Mouse (Mus musculus) forebrain, postnatal 0 days (tissue): ENCODE results near the gene Lef1. TPM values are rescaled to one million over a fixed set of nuclear protein-coding genes. Genes with fewer than 3 reads are reported as not detected.

Experiments
- ATAC-seq: fragments of 200-750 bp; cut with Nextera tagmentation; 2 replicates; pipeline ENCODE4 v1.8.0; 2017; ENCODE audit warnings: mild to moderate bottlenecking, moderate library complexity
- DNase-seq: peaks from one replicate; pipeline ENCODE4 v3.0.0-alpha.2; 2015
- H3K27ac ChIP-seq: fragments of 300-500 bp; sonication (generic); 2 replicates; pipeline ENCODE4 v1.5.1; 2014; ENCODE audit warnings: low read depth, mild to moderate bottlenecking, antibody characterized with exemption, low read length, moderate library complexity, mixed read lengths
- H3K27me3 ChIP-seq: fragments of 300-500 bp; sonication (generic); 2 replicates; pipeline ENCODE4 v1.6.1; 2014; ENCODE audit warnings: mild to moderate bottlenecking, low read length, mixed read lengths; ENCODE audit not compliant: insufficient read depth
- H3K36me3 ChIP-seq: fragments of 300-500 bp; sonication (generic); 2 replicates; pipeline ENCODE4 v1.6.1; 2014; ENCODE audit warnings: mild to moderate bottlenecking, moderate library complexity; ENCODE audit not compliant: insufficient read depth
- H3K4me1 ChIP-seq: fragments of 300-500 bp; sonication (generic); 2 replicates; pipeline ENCODE4 v1.6.1; 2014; ENCODE audit warnings: antibody characterized with exemption; ENCODE audit not compliant: insufficient read depth
- H3K4me2 ChIP-seq: fragments of 300-500 bp; sonication (generic); 2 replicates; pipeline ENCODE4 v1.6.1; 2014; ENCODE audit warnings: low read depth, mild to moderate bottlenecking, moderate library complexity
- H3K4me3 ChIP-seq: fragments of 300-500 bp; sonication (generic); 2 replicates; pipeline ENCODE4 v1.5.1; 2014; ENCODE audit warnings: low read depth, low read length, mixed read lengths
- H3K9ac ChIP-seq: fragments of 300-500 bp; sonication (generic); 2 replicates; pipeline ENCODE4 v1.6.1; 2014; ENCODE audit warnings: mild to moderate bottlenecking
- H3K9me3 ChIP-seq: fragments of 300-500 bp; sonication (generic); 2 replicates; pipeline ENCODE4 v1.6.1; 2016; ENCODE audit warnings: low read length
- CTCF ChIP-seq: sonication (generic); IDR thresholded peaks from 2 replicates; pipeline ENCODE4 v1.5.1; 2016; ENCODE audit warnings: antibody characterized with exemption, control low read depth, low read depth
- WGBS: fragments of 180-500 bp; shearing (Covaris S2); extraction: QIAGEN DNeasy Blood & Tissue Kit; methylation state at CpG from one replicate; pipeline ENCODE4 v1.1.7; 2014; 5-methylcytosine and 5-hydroxymethylcytosine counted together
- polyA plus RNA-seq: library from polyadenylated mRNA; unstranded; fragments of >200 nt; fragmentation: Nextera tagmentation; extraction: Ambion mirVana; gene quantifications from 2 replicates; pipeline ENCODE4 v1.2.1, GENCODE M21; 2015
- total RNA-seq: library from RNA; depleted of rRNA; stranded (reverse); fragments of >200 nt; gene quantifications from 2 replicates; pipeline ENCODE4 v1.2.3, GENCODE M21; 2014

Gene Lef1
- total and polyA plus RNA-seq, 2 experiments from 2014 or later, result 12.1 to 15.3 TPM

DNA sequence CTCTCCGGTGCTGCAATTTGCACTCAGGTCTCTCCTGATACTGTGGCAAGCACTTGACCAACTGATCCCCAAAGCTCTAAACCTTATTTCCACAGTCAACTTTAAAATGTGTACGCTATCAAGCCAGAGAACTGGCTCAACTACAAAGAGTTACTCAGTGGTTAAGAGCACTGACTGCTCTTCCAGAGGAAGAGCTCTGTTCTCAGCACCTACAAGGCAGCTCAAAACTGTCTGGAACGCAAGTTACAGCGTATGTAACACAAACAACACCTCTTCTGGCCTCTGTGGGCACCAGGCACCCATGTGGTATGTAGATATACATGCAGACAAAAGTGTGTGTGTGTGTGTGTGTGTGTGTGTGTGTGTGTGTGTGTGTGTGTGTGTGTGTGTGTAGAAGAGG lies 57.5 kb downstream of the Lef1 start:
- no peak for TF ChIP-seq CTCF
- H3K4me2 ChIP-seq, result no peak overlapping the region
- no peaks in the 10 kb centered on the region for H3K27me3 ChIP-seq
- no peaks in the 10 kb centered on the region for H3K9me3 ChIP-seq
- no peak overlapping the region for H3K9ac ChIP-seq
- WGBS, result 94% methylated on average over 4 of the region's 4 CpGs
- DNase-seq (no peak), ATAC-seq (no peak)
- no peak overlapping the region for H3K4me3 ChIP-seq
- no peaks in the 10 kb centered on the region for H3K4me1 ChIP-seq
- no peak overlapping the region for H3K27ac ChIP-seq
- H3K36me3 ChIP-seq, result no peaks in the 10 kb centered on the region

DNA sequence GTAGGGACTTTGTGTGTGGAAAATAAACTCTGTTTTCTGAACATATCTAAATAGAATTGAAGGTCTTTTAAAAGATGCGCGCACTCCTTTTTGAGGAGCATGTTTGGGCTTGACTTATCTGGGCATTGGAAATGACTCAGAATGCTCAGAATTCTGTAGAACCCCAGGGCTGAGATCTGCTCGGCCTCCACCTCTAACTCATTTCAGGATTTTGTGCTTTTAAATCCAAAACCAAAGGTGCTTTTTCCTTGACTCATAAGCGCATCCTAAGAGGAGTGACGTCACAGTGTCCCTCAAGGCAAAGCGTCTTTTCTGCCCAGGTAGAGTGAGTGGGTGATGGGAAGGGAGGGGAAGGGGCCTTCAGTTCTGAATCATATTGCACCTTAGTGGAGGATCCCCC lies 58.9 kb downstream of the Lef1 start:
- H3K36me3 ChIP-seq, result no peaks in the 10 kb centered on the region
- no peaks in the 10 kb centered on the region for H3K9me3 ChIP-seq
- H3K4me2 ChIP-seq, result no peak overlapping the region
- no peak for DNase-seq
- H3K9ac ChIP-seq, result no peak overlapping the region
- no peak for TF ChIP-seq CTCF
- no peak for ATAC-seq
- 97% methylated on average over 6 of the region's 6 CpGs for WGBS
- H3K4me1 ChIP-seq, result no peaks in the 10 kb centered on the region
- no peak overlapping the region for H3K27ac ChIP-seq
- no peak overlapping the region for H3K4me3 ChIP-seq
- no peaks in the 10 kb centered on the region for H3K27me3 ChIP-seq

DNA sequence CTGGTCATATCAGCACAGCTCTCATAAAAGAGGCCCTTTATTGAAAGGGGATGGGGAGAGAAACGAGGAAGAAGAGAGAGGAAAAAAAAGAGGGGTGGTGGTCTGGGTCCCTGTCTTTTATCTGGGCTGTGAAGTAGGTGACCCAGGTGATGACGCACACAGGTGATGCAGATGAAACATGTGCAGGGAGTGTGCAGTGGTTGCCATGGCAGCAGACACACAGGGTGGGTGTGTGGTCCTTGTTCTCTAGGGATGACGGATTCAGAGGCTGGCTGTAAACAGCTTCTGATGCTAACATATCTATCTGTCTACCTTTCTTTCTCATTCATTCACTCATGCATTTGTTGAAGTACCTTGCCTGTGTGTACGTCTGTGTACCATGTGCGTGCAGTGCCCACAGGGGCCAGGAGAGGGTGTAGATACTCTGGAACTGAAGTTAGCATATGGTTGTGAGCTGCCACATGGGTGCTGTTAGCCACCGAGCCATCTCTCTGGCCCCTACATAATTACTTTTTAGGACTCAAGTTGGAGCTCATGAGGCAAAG lies 59.9 kb downstream of the Lef1 start:
- DNase-seq (no peak), ATAC-seq (peak; percentile 54; the same call in 1 of the 2 replicates)
- Histone ChIP-seq H3K4me2 (no peak overlapping the region), H3K9me3 (no peaks in the 10 kb centered on the region), H3K9ac (no peak overlapping the region), H3K4me1 (no peaks in the 10 kb centered on the region), H3K27me3 (no peaks in the 10 kb centered on the region), H3K27ac (no peak overlapping the region), H3K36me3 (no peaks in the 10 kb centered on the region), H3K4me3 (no peak overlapping the region)
- TF ChIP-seq CTCF, result no peak
- WGBS, result 84% methylated on average over 6 of the region's 6 CpGs

DNA sequence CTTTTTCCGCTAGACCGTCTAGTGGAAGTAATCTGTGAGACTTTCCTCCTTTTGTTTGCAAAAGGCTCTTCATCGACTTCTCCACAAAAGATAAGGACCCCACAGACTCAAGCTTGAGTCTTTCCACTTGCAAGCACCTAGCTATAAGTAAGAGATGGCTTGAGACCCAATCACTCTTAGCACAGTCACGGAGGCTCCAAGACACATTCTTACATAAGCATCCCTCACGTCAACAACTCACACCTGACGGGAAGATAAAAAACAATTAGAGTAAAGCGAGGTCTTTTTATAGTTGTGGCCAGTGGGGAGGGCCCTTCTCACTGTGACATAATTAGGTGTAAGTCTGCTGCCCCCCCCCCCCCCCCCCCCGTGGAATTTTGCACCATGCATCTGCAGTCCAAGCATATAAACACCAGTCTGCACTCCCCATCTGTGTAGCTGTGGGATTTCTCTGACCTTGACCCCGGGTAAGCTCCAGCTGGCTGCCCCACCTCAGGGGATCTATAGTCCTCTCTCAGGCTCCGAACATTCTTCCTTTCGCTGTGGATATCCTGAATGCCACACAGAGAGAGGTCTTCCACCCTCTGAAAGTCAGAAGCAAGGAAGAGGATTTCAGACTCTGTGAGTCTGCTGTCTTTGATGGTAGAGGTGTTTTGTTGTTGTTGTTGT lies 61.2 kb downstream of the Lef1 start:
- no peaks in the 10 kb centered on the region for H3K9me3 ChIP-seq
- H3K4me3 ChIP-seq, result no peak overlapping the region
- ATAC-seq (no peak), DNase-seq (no peak)
- H3K27me3 ChIP-seq, result no peaks in the 10 kb centered on the region
- WGBS, result 56% methylated on average over 11 of the region's 11 CpGs
- no peaks in the 10 kb centered on the region for H3K4me1 ChIP-seq
- H3K27ac ChIP-seq, result no peak overlapping the region
- TF ChIP-seq CTCF, result no peak
- no peak overlapping the region for H3K4me2 ChIP-seq
- H3K9ac ChIP-seq, result no peak overlapping the region
- no peaks in the 10 kb centered on the region for H3K36me3 ChIP-seq

DNA sequence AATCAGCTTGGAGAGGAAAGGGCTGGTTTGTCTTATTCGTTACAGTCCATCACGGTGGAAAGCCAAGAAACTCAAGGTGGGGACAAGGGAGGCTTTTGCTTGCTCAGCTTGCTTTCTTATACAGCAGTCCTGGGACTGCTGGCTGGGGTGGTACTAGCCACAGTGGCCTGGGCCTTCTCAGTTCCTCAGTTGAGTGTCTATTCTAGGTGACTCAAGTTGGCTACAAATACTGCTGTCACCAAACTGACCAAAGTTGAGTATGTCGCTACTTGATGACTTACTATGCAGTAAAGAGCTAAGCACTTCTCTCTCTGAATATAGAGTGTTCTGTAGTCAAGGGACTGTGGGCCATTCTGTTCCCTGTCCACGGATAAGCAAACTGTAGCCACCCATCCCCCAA lies 62.0 kb downstream of the Lef1 start:
- WGBS, result 85% methylated on average over 4 of the region's 4 CpGs

DNA sequence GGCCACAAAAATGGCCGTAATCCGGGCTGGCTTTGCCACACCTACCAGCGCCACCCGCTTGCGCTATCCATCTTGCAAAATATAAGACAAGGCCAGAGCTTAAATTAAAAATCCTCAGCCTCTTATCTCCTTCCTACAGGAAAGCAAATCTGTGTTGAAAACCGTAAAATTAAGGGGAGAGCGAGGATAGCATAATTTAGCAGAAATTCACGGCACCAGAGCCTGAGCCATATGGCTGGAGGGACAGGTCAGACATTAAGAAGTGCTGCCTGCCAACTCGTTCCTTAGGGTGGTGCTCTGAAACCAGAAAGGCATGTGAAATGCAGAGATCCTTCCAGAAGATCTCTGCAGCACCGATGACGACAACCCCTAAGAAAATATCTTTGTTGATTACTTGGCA lies 70.7 kb downstream of the Lef1 start:
- 67% methylated on average over 11 of the region's 11 CpGs for WGBS

More for the DNA sequence above, 62.0 kb downstream of the Lef1 start:
- Histone ChIP-seq H3K4me3 (no peak overlapping the region), H3K27ac (no peak overlapping the region), H3K27me3 (no peaks in the 10 kb centered on the region), H3K9ac (no peak overlapping the region), H3K9me3 (no peaks in the 10 kb centered on the region), H3K36me3 (no peaks in the 10 kb centered on the region), H3K4me1 (no peaks in the 10 kb centered on the region), H3K4me2 (no peak overlapping the region)
- DNase-seq (no peak), ATAC-seq (no peak)
- no peak for TF ChIP-seq CTCF

DNA sequence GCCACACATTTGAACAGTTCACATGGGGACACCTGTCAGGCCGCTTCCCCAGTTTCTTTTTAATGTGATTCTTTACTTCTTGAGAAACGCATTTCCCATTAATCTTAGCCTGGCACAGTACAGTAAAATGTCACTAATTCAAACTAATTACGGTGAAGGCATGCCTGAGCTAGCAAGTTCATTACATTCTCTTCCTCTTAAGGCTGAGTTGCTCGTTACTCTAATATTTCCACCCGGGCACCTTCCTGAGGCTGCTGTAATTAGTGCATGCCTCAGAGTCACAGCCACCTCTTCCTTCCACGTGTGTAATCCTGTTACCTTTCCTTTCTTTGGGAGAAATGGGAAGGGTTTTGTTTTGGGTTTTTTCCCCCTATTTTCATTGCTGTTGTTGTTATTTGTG lies 71.9 kb downstream of the Lef1 start:
- H3K27ac ChIP-seq, result no peak overlapping the region
- no peaks in the 10 kb centered on the region for H3K36me3 ChIP-seq
- no peaks in the 10 kb centered on the region for H3K27me3 ChIP-seq
- no peaks in the 10 kb centered on the region for H3K9me3 ChIP-seq
- DNase-seq, result no peak
- H3K4me3 ChIP-seq, result no peak overlapping the region
- no peak overlapping the region for H3K4me2 ChIP-seq
- no peaks in the 10 kb centered on the region for H3K4me1 ChIP-seq
- TF ChIP-seq CTCF, result no peak
- H3K9ac ChIP-seq, result no peak overlapping the region
- peak; percentile 36; the same call in 1 of the 2 replicates for ATAC-seq
- 19% methylated on average over 6 of the region's 6 CpGs for WGBS

More for the DNA sequence above, 70.7 kb downstream of the Lef1 start:
- ATAC-seq, result no peak; the same call in 1 of the 2 replicates
- no peak for DNase-seq
- no peaks in the 10 kb centered on the region for H3K27me3 ChIP-seq
- H3K36me3 ChIP-seq, result no peaks in the 10 kb centered on the region
- no peak overlapping the region for H3K27ac ChIP-seq
- no peaks in the 10 kb centered on the region for H3K4me1 ChIP-seq
- no peak overlapping the region for H3K4me3 ChIP-seq
- no peak overlapping the region for H3K9ac ChIP-seq
- no peak overlapping the region for H3K4me2 ChIP-seq
- no peak for TF ChIP-seq CTCF
- no peaks in the 10 kb centered on the region for H3K9me3 ChIP-seq
